Mouse (Mus musculus): ENCODE data around the gene Id1. TPM values are rescaled to one million over a fixed set of nuclear protein-coding genes. Genes with fewer than 3 reads are reported as not detected.

Gene Id1
- polyA plus RNA-seq (2014; fragmentation: Nextera tagmentation; extraction: Ambion mirVana), result 56.8 and 61.1 TPM in 2 replicates

- peak within 1 kb of the TSS; percentile 84 for H3K4me2 ChIP-seq (ENCODE audit: low read length)
- peaks cover 19 to 45% of the 10 kb centered on the region in 2 experiments for H3K4me1 ChIP-seq (ENCODE audit: control insufficient read depth in 2 of 2, insufficient read depth in 2 of 2, low read length in 2 of 2)
- peak within 1 kb of the TSS; percentile 88 for H3K9ac ChIP-seq (ENCODE audit: low read length)
- H3K36me3 ChIP-seq (ENCODE audit: control insufficient read depth, insufficient read depth, low read length), result no peaks in the 10 kb centered on the region
- H3K9me3 ChIP-seq (ENCODE audit: control insufficient read depth, low read length), result no peaks in the 10 kb centered on the region
- WGBS, result under 1% methylated on average over 28 of the region's 28 CpGs
- H3K27me3 ChIP-seq (ENCODE audit: control insufficient read depth, insufficient read depth, low read length), result no peaks in the 10 kb centered on the region
- H3K27ac ChIP-seq (replicated peaks in 1 of 2; ENCODE audit: control insufficient read depth in 1 of 2, insufficient read depth in 1 of 2, low read depth in 2 of 2, low read length in 2 of 2), result peak within 1 kb of the TSS; percentile 82 to 87
- peak; percentile 67 for ATAC-seq (ENCODE audit: insufficient number of reproducible peaks, insufficient read depth, low FRiP score, low read depth)
- H3K4me3 ChIP-seq (ENCODE audit: control insufficient read depth in 1 of 2, insufficient read depth in 1 of 2, low read depth in 1 of 2, low read length in 2 of 2), result peak within 1 kb of the TSS; percentile 58 to 63
Measured at GRCm38 (mm10) chr2:152736090-152736601, at the start of gene Id1. Id1 (plus strand) TSS chr2:152736251.

- Histone ChIP-seq H3K4me2 (ENCODE audit: low read length) (peak overlapping the region; percentile 60), H3K9me3 (ENCODE audit: control insufficient read depth, low read length) (0 out of 2 replicates have a peak, but pooled peaks cover 5% of the 10 kb centered on the region)
Measured at GRCm38 (mm10) chr2:152686399-152686798, 49.7 kb upstream of the Id1 start.

GRCm38 (mm10) chr2:152686806-152687267, 49.2 kb upstream of the Id1 start, which contains the start of gene Mcts2:
Mcts2 (plus strand) TSS chr2:152687035.
- peak within 1 kb of the TSS; percentile 36 to 60 for H3K27ac ChIP-seq (replicated peaks in 1 of 2; ENCODE audit: control insufficient read depth in 1 of 2, insufficient read depth in 1 of 2, low read depth in 2 of 2, low read length in 2 of 2)
- WGBS, result 49% methylated on average over 45 of the region's 45 CpGs

More at GRCm38 (mm10) chr2:152686399-152686798, 49.7 kb upstream of the Id1 start:
- Histone ChIP-seq H3K4me3 (ENCODE audit: control insufficient read depth in 1 of 2, insufficient read depth in 1 of 2, low read depth in 1 of 2, low read length in 2 of 2) (peak overlapping the region in 1 of 2 experiments; percentile 43; a peak in 2 of 4 replicates), H3K27me3 (ENCODE audit: control insufficient read depth, insufficient read depth, low read length) (no peaks in the 10 kb centered on the region), H3K9ac (ENCODE audit: low read length) (peak overlapping the region; percentile 52), H3K27ac (replicated peaks in 1 of 2; ENCODE audit: control insufficient read depth in 1 of 2, insufficient read depth in 1 of 2, low read depth in 2 of 2, low read length in 2 of 2) (peak overlapping the region; percentile 5 to 60; a peak in 3 of 4 replicates), H3K4me1 (ENCODE audit: control insufficient read depth in 2 of 2, insufficient read depth in 2 of 2, low read length in 2 of 2) (no peaks in the 10 kb centered on the region), H3K36me3 (ENCODE audit: control insufficient read depth, insufficient read depth, low read length) (peaks cover 94% of the 10 kb centered on the region)
- no peak for ATAC-seq (ENCODE audit: insufficient number of reproducible peaks, insufficient read depth, low FRiP score, low read depth)
- WGBS, result 63% methylated on average over 12 of the region's 12 CpGs

GRCm38 (mm10) chr2:152691564-152692217, 44.4 kb upstream of the Id1 start:
- H3K27ac ChIP-seq (replicated peaks in 1 of 2; ENCODE audit: control insufficient read depth in 1 of 2, insufficient read depth in 1 of 2, low read depth in 2 of 2, low read length in 2 of 2), result peak overlapping the region in 1 of 2 experiments; percentile 24; a peak in 1 of 4 replicates
- H3K4me3 ChIP-seq (ENCODE audit: control insufficient read depth in 1 of 2, insufficient read depth in 1 of 2, low read depth in 1 of 2, low read length in 2 of 2), result no peak overlapping the region
- 0 out of 2 replicates have a peak, but pooled peaks cover 4% of the 10 kb centered on the region for H3K9me3 ChIP-seq (ENCODE audit: control insufficient read depth, low read length)
- 68% methylated on average over 7 of the region's 7 CpGs for WGBS
- no peak for ATAC-seq (ENCODE audit: insufficient number of reproducible peaks, insufficient read depth, low FRiP score, low read depth)
- peaks cover 70% of the 10 kb centered on the region for H3K36me3 ChIP-seq (ENCODE audit: control insufficient read depth, insufficient read depth, low read length)
- no peaks in the 10 kb centered on the region for H3K27me3 ChIP-seq (ENCODE audit: control insufficient read depth, insufficient read depth, low read length)
- H3K9ac ChIP-seq (ENCODE audit: low read length), result peak overlapping the region; percentile 25; the same call in 1 of the 2 replicates
- no peak overlapping the region for H3K4me2 ChIP-seq (ENCODE audit: low read length)
- H3K4me1 ChIP-seq (ENCODE audit: control insufficient read depth in 2 of 2, insufficient read depth in 2 of 2, low read length in 2 of 2), result peaks cover 4 to 11% of the 10 kb centered on the region in 2 experiments; a peak in 2 of 4 replicates

More at GRCm38 (mm10) chr2:152686806-152687267, 49.2 kb upstream of the Id1 start, which contains the start of gene Mcts2:
- H3K27me3 ChIP-seq (ENCODE audit: control insufficient read depth, insufficient read depth, low read length), result no peaks in the 10 kb centered on the region
- peak within 1 kb of the TSS; percentile 68 for H3K4me2 ChIP-seq (ENCODE audit: low read length)
- peak; percentile 93 for ATAC-seq (ENCODE audit: insufficient number of reproducible peaks, insufficient read depth, low FRiP score, low read depth)
- H3K9me3 ChIP-seq (ENCODE audit: control insufficient read depth, low read length), result 0 out of 2 replicates have a peak, but pooled peaks cover 5% of the 10 kb centered on the region
- peak within 1 kb of the TSS; percentile 65 for H3K9ac ChIP-seq (ENCODE audit: low read length)
- peak within 1 kb of the TSS; percentile 43 to 59 for H3K4me3 ChIP-seq (ENCODE audit: control insufficient read depth in 1 of 2, insufficient read depth in 1 of 2, low read depth in 1 of 2, low read length in 2 of 2)
- H3K36me3 ChIP-seq (ENCODE audit: control insufficient read depth, insufficient read depth, low read length), result peaks cover 90% of the 10 kb centered on the region
- H3K4me1 ChIP-seq (ENCODE audit: control insufficient read depth in 2 of 2, insufficient read depth in 2 of 2, low read length in 2 of 2), result no peaks in the 10 kb centered on the region

- H3K27me3 ChIP-seq (ENCODE audit: control insufficient read depth, insufficient read depth, low read length), result no peaks in the 10 kb centered on the region
- H3K36me3 ChIP-seq (ENCODE audit: control insufficient read depth, insufficient read depth, low read length), result peaks cover 70% of the 10 kb centered on the region
- 17% methylated on average over 9 of the region's 9 CpGs for WGBS
- H3K9me3 ChIP-seq (ENCODE audit: control insufficient read depth, low read length), result no peaks in the 10 kb centered on the region
- peak overlapping the region; percentile 47 for H3K4me2 ChIP-seq (ENCODE audit: low read length)
- peak overlapping the region; percentile 58; the same call in 1 of the 2 replicates for H3K9ac ChIP-seq (ENCODE audit: low read length)
- H3K4me1 ChIP-seq (ENCODE audit: control insufficient read depth in 2 of 2, insufficient read depth in 2 of 2, low read length in 2 of 2), result peaks cover 4 to 11% of the 10 kb centered on the region in 2 experiments; a peak in 2 of 4 replicates
- H3K27ac ChIP-seq (replicated peaks in 1 of 2; ENCODE audit: control insufficient read depth in 1 of 2, insufficient read depth in 1 of 2, low read depth in 2 of 2, low read length in 2 of 2), result 0 out of 4 replicates have a peak overlapping the region, but pooled peaks of 1 of the 2 experiments have one; percentile 37
- ATAC-seq (ENCODE audit: insufficient number of reproducible peaks, insufficient read depth, low FRiP score, low read depth), result no peak
- no peak overlapping the region for H3K4me3 ChIP-seq (ENCODE audit: control insufficient read depth in 1 of 2, insufficient read depth in 1 of 2, low read depth in 1 of 2, low read length in 2 of 2)
Measured at GRCm38 (mm10) chr2:152693233-152693632, 42.8 kb upstream of the Id1 start.

GRCm38 (mm10) chr2:152693735-152694134, 42.3 kb upstream of the Id1 start:
- H3K9me3 ChIP-seq (ENCODE audit: control insufficient read depth, low read length), result no peaks in the 10 kb centered on the region
- peaks cover 70% of the 10 kb centered on the region for H3K36me3 ChIP-seq (ENCODE audit: control insufficient read depth, insufficient read depth, low read length)
- H3K9ac ChIP-seq (ENCODE audit: low read length), result peak overlapping the region; percentile 58; the same call in 1 of the 2 replicates
- 0 out of 4 replicates have a peak overlapping the region, but pooled peaks of 1 of the 2 experiments have one; percentile 37 for H3K27ac ChIP-seq (replicated peaks in 1 of 2; ENCODE audit: control insufficient read depth in 1 of 2, insufficient read depth in 1 of 2, low read depth in 2 of 2, low read length in 2 of 2)
- no peak overlapping the region for H3K4me3 ChIP-seq (ENCODE audit: control insufficient read depth in 1 of 2, insufficient read depth in 1 of 2, low read depth in 1 of 2, low read length in 2 of 2)
- no peaks in the 10 kb centered on the region for H3K27me3 ChIP-seq (ENCODE audit: control insufficient read depth, insufficient read depth, low read length)
- 82% methylated on average over 13 of the region's 13 CpGs for WGBS
- peaks cover 4 to 11% of the 10 kb centered on the region in 2 experiments; a peak in 2 of 4 replicates for H3K4me1 ChIP-seq (ENCODE audit: control insufficient read depth in 2 of 2, insufficient read depth in 2 of 2, low read length in 2 of 2)
- H3K4me2 ChIP-seq (ENCODE audit: low read length), result peak overlapping the region; percentile 47
- no peak for ATAC-seq (ENCODE audit: insufficient number of reproducible peaks, insufficient read depth, low FRiP score, low read depth)

GRCm38 (mm10) chr2:152694708-152695107, 41.3 kb upstream of the Id1 start:
- Histone ChIP-seq H3K4me1 (ENCODE audit: control insufficient read depth in 2 of 2, insufficient read depth in 2 of 2, low read length in 2 of 2) (peaks cover 4 to 19% of the 10 kb centered on the region in 2 experiments; a peak in 2 of 4 replicates), H3K36me3 (ENCODE audit: control insufficient read depth, insufficient read depth, low read length) (peaks cover 70% of the 10 kb centered on the region), H3K4me2 (ENCODE audit: low read length) (no peak overlapping the region), H3K4me3 (ENCODE audit: control insufficient read depth in 1 of 2, insufficient read depth in 1 of 2, low read depth in 1 of 2, low read length in 2 of 2) (no peak overlapping the region), H3K9me3 (ENCODE audit: control insufficient read depth, low read length) (no peaks in the 10 kb centered on the region), H3K9ac (ENCODE audit: low read length) (peak overlapping the region; percentile 47; the same call in 1 of the 2 replicates), H3K27me3 (ENCODE audit: control insufficient read depth, insufficient read depth, low read length) (no peaks in the 10 kb centered on the region), H3K27ac (replicated peaks in 1 of 2; ENCODE audit: control insufficient read depth in 1 of 2, insufficient read depth in 1 of 2, low read depth in 2 of 2, low read length in 2 of 2) (0 out of 4 replicates have a peak overlapping the region, but pooled peaks of 1 of the 2 experiments have one; percentile 6)
- no peak for ATAC-seq (ENCODE audit: insufficient number of reproducible peaks, insufficient read depth, low FRiP score, low read depth)
- 54% methylated on average over 7 of the region's 7 CpGs for WGBS

All from heart, embryonic 14.5 days (tissue).